Mouse (Mus musculus) adrenal gland (tissue): Measurements from ENCODE around the gene Sp2.

Source experiments
- intact Hi-C: fragments of 180-260 bp; cut with DNase I; formaldehyde crosslinking; loops from one replicate; pipeline ENCODE4 v1.15.1; 2025

The Sp2 gene

DNA sequence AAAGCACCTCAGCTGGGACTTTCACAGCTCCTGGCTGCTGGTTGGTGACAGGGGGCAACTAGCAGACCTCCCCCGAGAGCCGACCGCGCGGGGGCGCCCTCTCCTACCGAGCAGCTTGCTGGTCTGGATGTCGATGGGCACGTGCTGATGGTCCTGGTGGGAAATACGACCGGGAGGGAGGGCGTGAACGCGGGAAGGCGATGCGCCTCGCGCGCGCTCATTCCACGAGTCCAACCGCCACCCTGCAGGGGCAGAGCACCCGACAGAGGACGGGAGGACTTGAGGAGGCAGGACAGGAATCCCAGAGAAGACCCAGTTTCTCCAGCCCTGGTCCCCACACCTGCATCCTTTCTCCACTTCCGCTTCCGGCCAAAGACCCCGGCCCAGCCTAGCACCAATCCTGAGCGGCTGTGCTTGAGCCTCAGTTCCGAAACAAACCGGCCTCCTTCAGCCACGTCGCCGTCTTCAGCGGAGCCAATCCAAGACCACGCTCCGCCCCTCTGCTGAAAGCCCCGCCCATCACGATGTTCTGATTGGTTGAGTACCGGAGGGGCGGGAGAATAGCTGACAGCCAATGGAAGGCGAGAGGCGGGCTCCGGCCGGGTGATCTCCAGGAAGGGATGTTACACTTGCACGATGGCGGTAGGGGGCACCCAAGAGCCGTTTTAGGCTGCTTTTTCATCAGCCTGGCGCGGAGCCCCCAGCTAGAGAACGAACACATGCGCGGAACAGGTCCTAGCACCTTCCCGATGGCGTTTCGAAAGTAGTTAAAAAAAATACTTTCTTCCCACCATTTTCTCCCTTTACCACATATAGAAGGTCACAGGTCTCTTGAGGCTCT is 66.5 kb downstream of the Sp2 start, which contains the start of gene Cdk5rap3:
Gene Cdk5rap3 (minus strand): TSS at position 453 of the 841 bp plus-strand sequence.
- intact Hi-C loops, result loop anchor here (2.0 to 10.0 kb wide), 2 partner anchors 47 to 109 kb away; partner anchors contain the start of gene Scrn2

DNA sequence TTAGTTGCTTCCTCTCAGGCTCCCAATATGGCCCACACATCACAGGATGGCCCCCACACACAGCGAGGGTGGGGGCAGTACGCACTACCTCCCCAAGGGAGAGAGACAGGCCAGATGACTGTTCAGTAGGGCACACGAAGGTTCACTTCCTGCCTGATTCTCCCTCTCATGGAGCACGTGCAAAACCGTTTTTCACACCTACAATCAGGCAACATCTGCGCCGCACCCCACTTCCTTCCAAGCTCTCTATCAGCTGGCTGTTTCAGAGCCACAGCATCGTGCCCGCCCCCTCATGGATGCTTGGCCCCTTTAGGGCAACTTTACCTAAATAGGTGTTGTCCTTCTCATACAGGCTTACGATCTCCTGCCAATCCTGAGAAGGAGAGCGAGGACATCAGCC is 70.1 kb downstream of the Sp2 start:
- intact Hi-C loops, result loop anchor here (10.0 kb wide), 1 partner anchor 112 kb away; the partner anchor contains the start of gene Scrn2

DNA sequence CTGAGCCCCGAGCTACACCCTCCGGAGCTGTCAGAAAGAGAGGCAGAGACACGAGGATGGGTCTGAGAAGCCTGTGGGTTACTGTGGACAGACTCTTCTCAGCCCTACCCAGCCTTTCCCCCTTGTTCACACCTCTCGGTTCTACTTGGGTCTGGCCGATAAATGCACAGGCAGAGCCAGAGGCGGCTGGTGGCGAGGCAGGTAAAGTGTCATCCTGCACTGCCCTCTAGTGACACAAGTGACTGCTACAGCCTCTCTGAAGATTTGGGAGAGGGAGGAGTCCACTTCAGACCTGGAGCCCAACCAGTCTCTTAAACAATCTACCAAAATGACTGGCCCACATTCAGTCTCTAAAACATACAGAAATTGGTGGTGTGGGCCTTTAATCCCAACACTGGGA is 72.8 kb downstream of the Sp2 start:
- intact Hi-C loops, result loop anchor here (1.0 to 10.0 kb wide), 2 partner anchors 43 to 115 kb away; partner anchors contain the start of gene Scrn2

DNA sequence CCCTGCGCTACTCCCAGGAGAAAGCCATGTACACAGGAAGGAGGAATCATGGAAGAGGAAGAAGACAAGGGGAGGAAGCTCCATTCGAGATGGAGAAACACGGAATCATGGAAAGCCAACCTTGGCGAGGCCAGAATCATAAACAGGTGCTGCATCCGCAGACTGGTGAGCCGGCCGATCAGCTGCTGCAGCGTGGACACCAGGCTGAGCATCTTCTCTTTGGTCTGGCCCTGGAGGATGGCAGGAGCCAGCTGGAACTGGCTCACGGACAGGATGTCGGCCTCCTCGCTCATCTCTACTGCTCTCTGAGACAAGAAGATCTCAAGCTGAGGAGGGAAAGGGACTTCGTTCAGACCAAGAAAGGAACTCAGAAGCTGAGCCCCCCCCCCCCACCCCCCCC is 74.2 kb downstream of the Sp2 start:
- intact Hi-C loops, result no loop called here

DNA sequence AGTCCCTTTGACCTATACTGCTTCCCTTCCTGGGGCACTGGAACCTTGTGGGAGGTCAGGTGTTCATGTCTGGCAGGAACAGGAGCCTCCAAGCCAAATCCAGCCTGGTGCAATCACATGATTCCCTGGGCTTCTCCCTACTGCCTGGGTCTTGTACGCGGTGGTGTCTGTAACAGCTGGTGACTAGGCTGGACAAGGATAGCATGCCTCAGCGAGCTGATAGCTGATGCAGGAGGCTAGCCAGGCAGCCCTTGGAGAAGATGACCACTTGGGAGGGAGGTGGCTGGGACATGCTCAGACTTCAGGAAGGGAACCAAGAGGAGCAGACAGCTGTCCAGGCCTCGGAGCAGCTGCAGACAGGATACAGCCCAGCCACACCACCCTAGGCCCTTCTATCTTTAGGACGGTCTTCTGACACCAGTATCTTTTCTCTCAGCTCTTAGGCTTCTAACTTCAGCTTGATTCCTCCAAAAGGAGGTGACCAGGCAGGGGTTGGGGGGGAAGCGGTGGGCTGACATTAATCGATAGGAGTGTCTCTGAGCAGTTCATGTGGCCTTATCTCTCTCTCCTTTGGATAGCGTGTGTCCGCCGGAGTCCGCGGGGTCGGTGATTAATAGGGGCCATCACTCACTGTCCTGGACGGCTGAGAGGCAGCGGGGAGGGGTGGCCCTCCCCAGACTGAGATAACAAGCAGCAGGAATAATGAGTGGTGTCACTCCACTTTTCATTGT is 76.2 kb downstream of the Sp2 start:
- intact Hi-C loops, result no loop called here
